Mouse (Mus musculus) embryonic stem cell, embryonic (primary cell): Measurements from ENCODE around the gene Cpz.

Experiments
- CTCF ChIA-PET, 4 experiments: fragments of 300-600 bp in 2 of 4; fragments of 350-600 bp in 2 of 4; sonication (Branson Sonifier 250); formaldehyde crosslinking; loops; one replicate each; lab custom pipeline; 2022; ENCODE audit warnings: inconsistent platforms in 2 of 4; lab: Charles Lee
- POLR2A ChIA-PET, 4 experiments: fragments of 300-600 bp in 2 of 4; fragments of 350-600 bp in 2 of 4; sonication (Branson Sonifier 250); formaldehyde crosslinking; loops; one replicate each; lab custom pipeline; 2022; ENCODE audit warnings: antibody characterized with exemption in 4 of 4, inconsistent platforms in 1 of 4; lab: Charles Lee

The Cpz gene

DNA sequence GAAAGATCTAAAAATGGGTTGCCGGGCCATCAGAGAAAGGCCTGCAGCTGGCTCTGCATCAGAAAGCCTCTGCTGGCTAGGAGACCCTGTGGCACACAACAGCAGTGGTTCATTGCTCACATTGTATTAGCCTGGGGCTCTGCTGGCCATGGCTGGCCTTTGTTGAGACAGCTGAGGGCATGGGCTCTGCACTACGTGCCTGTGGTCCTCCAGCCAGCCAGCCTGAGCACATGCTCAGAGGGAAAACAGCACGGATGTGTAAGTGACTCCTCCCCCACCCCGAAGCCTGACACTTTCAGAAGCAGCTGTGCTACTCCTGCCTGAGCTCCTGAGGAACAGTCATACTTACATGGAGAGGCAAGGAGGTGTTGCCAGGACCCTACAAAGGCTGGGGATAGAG lies 46.0 kb downstream of the Cpz start:
- CTCF ChIA-PET = interaction anchor here in 3 of 4 experiments (0.6 to 2.2 kb wide), 5 partner anchors 20 to 181 kb away, joined by 3 to 6 read pairs (median 4); no protein-coding TSS in a partner anchor
- POLR2A ChIA-PET = interaction anchor here in 1 of 4 experiments (0.8 to 1.0 kb wide), 2 partner anchors 17 to 79 kb away, joined by 3 read pairs; no protein-coding TSS in a partner anchor

DNA sequence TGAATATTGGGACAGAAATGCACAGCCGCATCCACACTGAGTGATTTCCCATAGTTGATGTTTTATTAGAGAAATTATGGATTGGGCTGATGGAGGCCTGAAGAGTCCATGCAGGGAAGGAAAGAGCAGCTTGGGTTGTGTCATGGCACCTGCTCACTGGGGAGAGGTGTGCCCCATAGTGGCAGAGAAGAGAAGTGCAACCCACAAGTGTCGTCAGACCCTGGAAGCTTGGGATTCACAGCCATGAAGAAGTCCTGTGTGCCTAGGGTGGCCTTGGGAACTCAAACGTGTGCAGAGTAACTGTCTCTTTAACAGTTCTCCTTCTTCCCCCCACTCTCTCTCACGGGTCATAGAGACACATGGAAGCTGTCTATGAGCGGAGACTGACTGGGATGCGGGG lies 50.3 kb downstream of the Cpz start:
- CTCF ChIA-PET = interaction anchor here (0.5 to 3.6 kb wide), 37 partner anchors 8 to 366 kb away, joined by 3 to 18 read pairs (median 4); no protein-coding TSS in a partner anchor

DNA sequence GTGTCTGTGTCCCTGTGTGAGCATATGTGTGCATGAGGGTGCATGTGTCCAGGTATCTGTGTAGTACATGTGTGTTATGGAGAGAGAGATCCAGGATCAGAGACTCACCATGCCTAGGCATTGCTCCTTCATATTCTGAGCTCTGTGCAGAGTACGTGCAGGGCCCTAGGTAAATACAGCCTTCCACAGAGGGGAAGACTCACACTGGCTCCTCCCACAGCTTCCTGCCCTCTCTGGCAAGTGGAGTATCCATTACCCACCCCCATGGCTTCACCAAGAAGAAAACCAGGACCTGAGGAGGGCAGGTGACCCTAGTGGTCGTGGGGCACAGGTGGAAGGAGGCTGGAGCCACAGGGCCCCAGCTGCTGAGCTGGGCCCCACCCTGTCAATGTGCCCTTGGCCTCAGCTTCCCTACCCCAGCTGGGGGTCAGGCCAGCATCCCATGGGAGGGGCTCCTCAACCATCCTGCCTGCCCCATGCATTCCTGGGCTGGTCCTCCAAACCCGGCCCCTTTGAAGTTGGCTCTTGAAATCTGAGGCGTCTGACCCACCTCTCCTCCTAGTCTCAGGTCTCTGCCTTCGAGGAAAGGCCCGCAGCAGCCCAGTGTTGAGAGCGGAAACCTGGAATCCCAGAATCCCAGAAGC lies 54.5 kb downstream of the Cpz start:
- CTCF ChIA-PET = interaction anchor here in 2 of 4 experiments (0.7 to 2.8 kb wide), 5 partner anchors 12 to 109 kb away, joined by 3 to 7 read pairs (median 3); no protein-coding TSS in a partner anchor
- POLR2A ChIA-PET = no interaction called here

More for the DNA sequence above, 50.3 kb downstream of the Cpz start:
- POLR2A ChIA-PET = no interaction called here

- CTCF ChIA-PET = interaction anchor here in 3 of 4 experiments (0.6 to 1.4 kb wide), 3 partner anchors 9 to 24 kb away, joined by 4 to 5 read pairs (median 4); no protein-coding TSS in a partner anchor
- POLR2A ChIA-PET = no interaction called here
Measured at GRCm38 (mm10) chr5:35465966-35466635, 59.4 kb downstream of the Cpz start.

GRCm38 (mm10) chr5:35462081-35462480 lies 63.4 kb downstream of the Cpz start:
- ChIA-PET CTCF (interaction anchor here in 3 of 4 experiments (0.7 to 4.9 kb wide), 4 partner anchors 14 to 100 kb away, joined by 4 to 18 read pairs (median 5); no protein-coding TSS in a partner anchor), POLR2A (interaction anchor here in 2 of 4 experiments (0.6 to 1.5 kb wide), 3 partner anchors 14 to 1817 kb away, joined by 3 to 4 read pairs (median 3); partner anchors contain the start of gene Trmt44 (in 1 of the 2))

GRCm38 (mm10) chr5:35459760-35460159 lies 65.7 kb downstream of the Cpz start:
- CTCF ChIA-PET = interaction anchor here (0.5 to 4.4 kb wide), 45 partner anchors 12 to 1733 kb away, joined by 3 to 24 read pairs (median 4); partner anchors contain the start of genes Grk4 (in 1 of the 4) and Nop14 (in 1 of the 4)
- POLR2A ChIA-PET = interaction anchor here in 2 of 4 experiments (0.6 to 1.2 kb wide), 3 partner anchors 50 to 116 kb away, joined by 3 to 4 read pairs (median 3); no protein-coding TSS in a partner anchor

DNA sequence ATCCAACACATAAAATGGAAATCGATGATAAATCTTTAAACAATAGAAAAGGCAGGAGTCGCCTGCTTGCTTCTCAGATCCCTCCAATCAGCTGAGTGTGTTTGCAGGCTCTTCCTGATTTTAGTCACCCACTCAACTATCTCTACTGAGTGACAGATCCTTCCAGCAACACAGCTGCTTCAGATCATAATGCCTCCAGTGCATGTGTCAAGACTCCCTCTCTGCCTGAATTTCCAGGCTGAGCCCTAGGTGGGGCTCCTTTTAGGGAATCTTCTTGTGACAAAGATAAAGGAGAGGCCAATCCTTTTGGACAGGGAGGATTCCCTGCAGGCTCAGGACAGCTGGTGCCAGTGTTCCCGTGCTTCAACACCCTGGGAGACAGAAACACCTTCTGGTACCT lies 67.2 kb downstream of the Cpz start:
- POLR2A ChIA-PET = no interaction called here
- CTCF ChIA-PET = interaction anchor here in 3 of 4 experiments (0.7 to 4.4 kb wide), 8 partner anchors 13 to 97 kb away, joined by 3 to 17 read pairs (median 6); no protein-coding TSS in a partner anchor

DNA sequence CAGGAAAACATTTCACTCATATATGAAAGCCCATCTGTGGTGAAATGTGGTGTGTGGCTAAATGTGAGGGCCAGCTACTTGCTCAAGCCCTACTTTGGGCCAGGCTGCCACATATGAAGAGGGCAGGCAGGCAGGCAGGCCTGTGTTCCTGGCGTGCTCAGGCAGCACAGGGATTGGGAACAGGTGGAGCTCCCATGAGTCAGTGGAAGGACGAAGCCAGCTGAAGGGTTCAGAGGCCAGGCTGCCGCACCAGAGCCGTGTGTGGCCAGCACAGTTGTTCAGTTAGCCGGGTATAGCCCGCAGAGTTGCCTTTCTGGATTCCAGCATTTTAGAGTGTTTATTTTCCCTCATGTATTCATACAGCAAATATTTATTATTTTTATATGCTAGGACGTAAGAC lies 68.1 kb downstream of the Cpz start:
- POLR2A ChIA-PET = no interaction called here
- CTCF ChIA-PET = interaction anchor here (0.7 to 4.4 kb wide), 8 partner anchors 18 to 96 kb away, joined by 3 to 14 read pairs (median 3); no protein-coding TSS in a partner anchor

GRCm38 (mm10) chr5:35454187-35454800 lies 71.2 kb downstream of the Cpz start:
- POLR2A ChIA-PET = no interaction called here
- CTCF ChIA-PET = no interaction called here
